Comparison of ENCODE assay signal across 10 mouse cellular contexts in genomic region chr17:47901782-47902181, GRCm38 (mm10). TPM values are rescaled to one million over a fixed set of nuclear protein-coding genes. Genes with fewer than 3 reads are reported as not detected.
A peak's percentile ranks its signal among the peaks of the same experiment; 100 is the strongest.
DNase-seq lines count a peak whose midpoint lies in the region; TF ChIP-seq lines count a peak whose summit lies in the region.
"Had no signal": no experiment of that assay in that cellular context is flagged by ENCODE, and none has a peak within 500 bp of the region (broad histone marks: within the 10 kb centered on the region; RNA-seq: fewer than 3 reads in every experiment).

No protein-coding gene starts in this region.

- no peak overlapping the region for H3K4me3 ChIP-seq in left cerebral cortex, adult 2 months
- no peak overlapping the region for H3K4me3 ChIP-seq in CH12.LX (replicated peaks in 1 of 3; ENCODE audit: low read depth in 2 of 3, low read length in 2 of 3, poor library complexity in 1 of 3)
- no peak overlapping the region for H3K4me3 ChIP-seq in limb, embryonic 10.5 days
- H3K4me3 ChIP-seq: erythroblast, embryonic 14.5 days had no signal

- peaks cover 38 to 78% of the 10 kb centered on the region in 2 experiments for H3K36me3 ChIP-seq in CH12.LX (replicated peaks in 1 of 2; ENCODE audit: control insufficient read depth in 1 of 2, insufficient read depth in 1 of 2, low read length in 1 of 2)
- H3K36me3 ChIP-seq in limb, embryonic 10.5 days, result peaks cover 61% of the 10 kb centered on the region

- dilution Hi-C loops in CH12.LX (cut with MboI; ENCODE audit: extremely low pct_ligation_motif_present, extremely low pct_unique_long_range_greater_than_20kb, low sequenced_read_pairs), result no loop called here

- H3K27ac ChIP-seq in left cerebral cortex, adult 2 months, result no peak overlapping the region
- no peak overlapping the region for H3K27ac ChIP-seq in CH12.LX (ENCODE audit: insufficient read depth, low read depth)
- no peak overlapping the region for H3K27ac ChIP-seq in limb, embryonic 10.5 days

- TF ChIP-seq POLR2A in CH12.LX (IDR thresholded peaks at IDR 0.05; ENCODE audit: low read depth, low read length), result no peak

- intact Hi-C loops in left cerebral cortex, adult 2 months (cut with DNase I), result no loop called here

- peak; percentile 51 for DNase-seq in adrenal gland, postnatal 14 days
- no peak for DNase-seq in adrenal gland, adult 18-20 months (ENCODE audit: low spot score in 2 of 2)
- DNase-seq in left cerebral cortex, adult 2 months (ENCODE audit: extremely low spot score in 1 of 2, low spot score in 2 of 2), result no peak
- DNase-seq in left cerebral cortex, adult 18-20 months (ENCODE audit: low spot score in 2 of 2), result no peak
- DNase-seq in CH12.LX (ENCODE audit: extremely low read depth), result peak; percentile 61
- peak; percentile 75 for DNase-seq in induced T-regulatory cell, adult 2 months (ENCODE audit: low read depth)
- DNase-seq in urinary bladder, adult 2 months (ENCODE audit: low spot score), result no peak
- DNase-seq in limb, embryonic 10.5 days (ENCODE audit: low spot score), result no peak
- DNase-seq: layer of hippocampus, postnatal 36 days had no signal

- no peaks in the 10 kb centered on the region for H3K27me3 ChIP-seq in CH12.LX (replicated peaks)
- H3K27me3 ChIP-seq in limb, embryonic 10.5 days (ENCODE audit: low read depth, poor library complexity, severe bottlenecking), result peaks cover 39% of the 10 kb centered on the region

- no peak overlapping the region for H3K4me2 ChIP-seq in CH12.LX (ENCODE audit: insufficient read depth, low read depth, poor library complexity, severe bottlenecking)

- in situ Hi-C loops in CH12.LX (cut with MboI; ENCODE audit: low pct_ligation_motif_present, low pct_unique_long_range_greater_than_20kb, low sequenced_read_pairs), result no loop called here

- 72% methylated on average over 3 of the region's 3 CpGs for WGBS in limb, embryonic 10.5 days

- H3K79me2 ChIP-seq in CH12.LX (replicated peaks; ENCODE audit: control insufficient read depth, extremely low read depth, insufficient read depth, poor library complexity, severe bottlenecking), result no peaks in the 10 kb centered on the region

- no peak for TF ChIP-seq EP300 in CH12.LX (IDR thresholded peaks at IDR 0.05; ENCODE audit: low read length)

- H3K9ac ChIP-seq in CH12.LX (ENCODE audit: insufficient read depth, low read depth), result no peak overlapping the region

- peaks cover 0 to 16% of the 10 kb centered on the region in 2 experiments; a peak in 2 of 4 replicates for H3K4me1 ChIP-seq in CH12.LX (ENCODE audit: control insufficient read depth in 1 of 2, insufficient read depth in 2 of 2)
- H3K4me1 ChIP-seq in limb, embryonic 10.5 days, result peaks cover 60% of the 10 kb centered on the region

- H3K9me3 ChIP-seq in CH12.LX (replicated peaks; ENCODE audit: low read length), result no peaks in the 10 kb centered on the region
- H3K9me3 ChIP-seq in limb, embryonic 10.5 days (replicated peaks), result no peaks in the 10 kb centered on the region

- TF ChIP-seq RAD21 in CH12.LX (IDR thresholded peaks at IDR 0.05; ENCODE audit: low read depth, low read length), result peak; percentile 68

- TF ChIP-seq CTCF in left cerebral cortex, adult 2 months (IDR thresholded peaks at IDR 0.05), result peak; percentile 50
- TF ChIP-seq CTCF in CH12.LX (conservative IDR thresholded peaks at IDR 0.05 in 1 of 2, IDR thresholded peaks at IDR 0.05 in 1 of 2; ENCODE audit: low read depth in 2 of 2, low read length in 2 of 2), result peak in 1 of 2 experiments; percentile 69; a peak in 3 of 4 replicates

TF ChIP-seq in CH12.LX, 34 proteins besides CTCF, POLR2A, EP300 and RAD21:
- TF ChIP-seq SMC3 (IDR thresholded peaks at IDR 0.05; ENCODE audit: low read depth, low read length), result peak; percentile 70
- TF ChIP-seq ZMIZ1 (IDR thresholded peaks at IDR 0.05; ENCODE audit: low read depth, low read length), result no peak

RNA-seq across cellular contexts. Expression of gene Foxp4, which starts 22.7 kb away (rescaled TPM):
- 20.6 and 28.1 TPM in 2 replicates for total RNA-seq in adrenal gland, postnatal 14 days (2021)
- 10 to 100 TPM; 20.0 to 26.1 TPM for total RNA-seq in adrenal gland, adult 18-20 months (2021)
- 10 to 100 TPM; 43.1 to 50.6 TPM for total RNA-seq in left cerebral cortex, adult 2 months (2021)
- 10 to 100 TPM; 47.6 to 47.8 TPM for total RNA-seq in left cerebral cortex, adult 18-20 months (2021)
- 8.5 and 9.9 TPM in 2 replicates for total RNA-seq in CH12.LX (2012; rRNA removed)
- 2.5 and 3.3 TPM in 2 replicates for total RNA-seq in CH12.LX (2014; rRNA removed)
- 34.8 and 41.7 TPM in 2 replicates for polyA plus RNA-seq in CH12.LX (2012; ENCODE audit: insufficient read length, low read depth)
- 23.6 and 36.5 TPM in 2 replicates for polyA plus RNA-seq in urinary bladder, adult 2 months (2012; rRNA removed)
- 23.2 and 27.2 TPM in 2 replicates for polyA plus RNA-seq in limb, embryonic 10.5 days (2016; fragmentation: Nextera tagmentation; extraction: Ambion mirVana)

Comparison
In these comparisons a context has a peak if more than half of its experiments do, and no peak if none do; other contexts are left out.
1. DNase-seq: peak in adrenal gland, postnatal 14 days (single experiment), CH12.LX (single experiment) and induced T-regulatory cell, adult 2 months (single experiment); none in adrenal gland, adult 18-20 months (0 of 2), left cerebral cortex, adult 2 months (0 of 2), left cerebral cortex, adult 18-20 months (0 of 2), urinary bladder, adult 2 months (single experiment) and limb, embryonic 10.5 days (single experiment).